Mouse (Mus musculus) heart, adult 2 months (tissue): Measurements from ENCODE around the gene Nphs1.

Experiments used
- CTCF ChIP-seq: fragments of 200-600 bp; IDR thresholded peaks from 2 replicates; pipeline ENCODE4 v1.8.1; 2022; ENCODE audit warnings: antibody characterized with exemption, mild to moderate bottlenecking, moderate library complexity
- EP300 ChIP-seq: fragments of 200-500 bp; IDR thresholded peaks from 2 replicates; pipeline ENCODE4 v1.6.1; 2011; ENCODE audit warnings: low read depth, low read length, control low read depth; ENCODE audit not compliant: insufficient read depth
- POLR2A ChIP-seq: fragments of 200-500 bp; IDR thresholded peaks from 2 replicates; pipeline ENCODE4 v1.6.1; 2011; ENCODE audit warnings: mild to moderate bottlenecking, low read depth, low read length, control low read depth; ENCODE audit not compliant: insufficient read depth

- TF ChIP-seq CTCF (no peak), POLR2A (no peak), EP300 (no peak)
Measured at GRCm38 (mm10) chr7:30456487-30456886, 1.6 kb upstream of the Nphs1 start.
